Mouse (Mus musculus): ENCODE data around the gene Trim33.

Gene Trim33

GRCm38 (mm10) chr3:103397523-103397922 is 118.4 kb downstream of the Trim33 start:
- DNase-seq (ENCODE audit: low read depth, low spot score), result no peak

- no peak for DNase-seq (ENCODE audit: low read depth, low spot score)
Measured at GRCm38 (mm10) chr3:103400807-103401206, 121.7 kb downstream of the Trim33 start.

GRCm38 (mm10) chr3:103401342-103402098 is 122.4 kb downstream of the Trim33 start:
- no peak for DNase-seq (ENCODE audit: low read depth, low spot score)

GRCm38 (mm10) chr3:103402212-103402611 is 123.1 kb downstream of the Trim33 start:
- no peak for DNase-seq (ENCODE audit: low read depth, low spot score)

GRCm38 (mm10) chr3:103405135-103405534 is 126.0 kb downstream of the Trim33 start:
- no peak for DNase-seq (ENCODE audit: low read depth, low spot score)

GRCm38 (mm10) chr3:103405871-103406765 is 127.0 kb downstream of the Trim33 start:
- no peak for DNase-seq (ENCODE audit: low read depth, low spot score)

Data from ZHBTc4 (cell line).